Mouse (Mus musculus) CD8-positive naive resting alpha-beta T cell, adult 57 days (primary cell): Measurements from ENCODE around the gene Mfsd13b. TPM values are rescaled to one million over a fixed set of nuclear protein-coding genes. Genes with fewer than 3 reads are reported as not detected.

Experiments used
- total RNA-seq: library from RNA; stranded (reverse); gene quantifications from one replicate; pipeline ENCODE4 v1.2.4, GENCODE M21; 2023

Gene Mfsd13b
- 2.1 TPM for total RNA-seq

DNA sequence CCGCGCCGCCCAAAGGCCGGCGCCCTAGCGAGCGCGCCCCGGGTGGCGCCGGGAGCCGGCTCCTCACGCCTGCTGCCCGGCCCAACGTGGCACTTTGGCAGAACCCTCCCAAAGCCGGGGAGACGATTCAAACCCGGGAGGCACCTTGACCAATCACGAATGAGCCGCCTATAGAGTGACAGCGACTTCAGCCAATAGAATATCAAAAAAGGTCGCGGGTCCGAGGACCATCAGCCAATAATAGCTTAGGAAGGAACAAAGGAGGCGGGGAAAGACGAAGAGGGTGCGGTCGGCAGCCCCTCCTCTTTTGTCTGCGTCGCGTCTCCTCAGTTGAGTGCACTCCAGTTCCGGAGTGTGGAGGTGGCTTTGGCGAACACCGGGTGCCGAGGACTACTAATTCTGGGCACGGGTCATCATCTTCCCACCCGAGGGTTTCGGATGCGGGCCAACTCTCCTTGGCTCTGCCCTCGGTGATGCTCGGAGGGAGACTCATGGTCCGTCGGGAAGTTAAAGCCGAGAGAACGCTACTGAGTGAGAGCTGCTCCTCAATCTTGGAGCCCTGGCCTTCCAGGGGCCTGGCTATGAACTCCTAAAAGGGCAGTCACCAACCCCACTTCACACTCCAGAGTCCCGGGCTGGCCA, at the start of gene Mfsd13b, which contains the start of gene Cdr2:
Gene Mfsd13b (plus strand): TSS at position 310 of the 642 bp plus-strand sequence.
Gene Cdr2 (minus strand): TSS at position 113 of the 642 bp plus-strand sequence.

DNA sequence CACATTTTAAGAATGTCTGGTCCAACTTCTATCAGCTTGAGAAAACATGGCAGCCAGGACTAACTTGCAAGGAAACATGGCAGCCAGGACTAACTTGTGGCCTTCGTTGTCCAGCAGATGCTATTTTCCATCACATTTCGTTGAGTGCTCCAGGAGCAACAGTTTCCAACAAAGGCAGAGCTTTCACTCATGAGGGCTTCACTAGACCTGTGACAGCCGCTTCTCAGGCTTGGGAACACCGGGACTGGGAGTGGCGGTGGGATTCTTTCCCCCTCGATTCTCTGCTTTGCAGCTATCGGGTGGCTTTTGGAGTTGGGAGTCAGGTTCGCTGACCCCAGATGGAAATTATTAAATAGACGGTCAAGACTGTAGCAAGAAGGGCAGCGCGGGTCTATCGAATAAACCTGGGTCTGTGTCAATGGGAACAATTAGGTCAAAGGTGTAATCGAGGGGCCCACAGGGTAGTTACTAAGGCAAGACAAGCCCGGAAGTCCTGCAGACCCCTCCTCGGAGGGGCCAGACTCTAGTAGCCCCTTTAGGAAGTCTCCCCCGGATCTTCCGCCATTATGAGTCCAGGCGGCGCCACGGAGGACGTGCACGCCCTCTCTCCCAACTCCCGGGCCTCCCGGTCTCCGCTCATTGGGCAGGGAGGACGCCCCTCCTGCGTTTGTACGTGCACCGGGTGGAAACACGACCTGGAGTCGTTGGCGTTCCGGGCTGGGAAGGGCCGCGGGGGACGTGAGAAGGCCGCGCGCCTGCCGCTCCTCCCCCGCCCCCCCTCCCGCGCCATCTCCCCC, 51.7 kb downstream of the Mfsd13b start, which contains the start of gene Mettl9:
Gene Mettl9 (plus strand): TSS at position 590 of the 797 bp plus-strand sequence.

Other genes with a start within 250 kb of the Mfsd13b start
- not detected for gene Vwa3a, start 243.2 kb upstream of the Mfsd13b start, total RNA-seq
- not detected for gene Gm5737, start 170.1 kb upstream of the Mfsd13b start, total RNA-seq
- gene Eef2k, start 139.7 kb upstream of the Mfsd13b start, total RNA-seq, result 12.8 TPM
- gene Polr3e, start 64.8 kb upstream of the Mfsd13b start, total RNA-seq, result 32.3 TPM
- 26.3 TPM for gene Cdr2, start 197 bp upstream of the Mfsd13b start, total RNA-seq
- gene Mettl9, start 51.9 kb downstream of the Mfsd13b start, total RNA-seq, result 122 TPM
- gene Igsf6, start 92.1 kb downstream of the Mfsd13b start, total RNA-seq, result 1.7 TPM
- gene Otoa, start 99.1 kb downstream of the Mfsd13b start, total RNA-seq, result 3.1 TPM